Mouse (Mus musculus): ENCODE data around the gene Olfr630. TPM values are rescaled to one million over a fixed set of nuclear protein-coding genes. Genes with fewer than 3 reads are reported as not detected.
"Not testable (repeated sequence)": the region's sequence is repeated elsewhere in the genome, so short reads cannot be mapped to it uniquely, and the experiment has no call there.

The Olfr630 gene
- polyA plus RNA-seq, 1 experiment from 2014 or later: not detected

GRCm38 (mm10) chr7:103762212-103762611, 5.1 kb upstream of the Olfr630 start:
- not testable (repeated sequence) for ATAC-seq (ENCODE audit: insufficient number of reproducible peaks, low FRiP score, low TSS enrichment, low read depth); DNase-seq (ENCODE audit: low spot score)
- 84% methylated on average over 6 of the region's 6 CpGs for WGBS

GRCm38 (mm10) chr7:103744843-103745242, 12.3 kb downstream of the Olfr630 start, which contains the start of gene Olfr629:
Olfr629 (minus strand) TSS chr7:103744943.
- H3K4me2 ChIP-seq (ENCODE audit: low read depth, severe bottlenecking): no peak within 1 kb of the TSS
- WGBS: 86% methylated on average over 2 of the region's 2 CpGs
- H3K27me3 ChIP-seq (ENCODE audit: control insufficient read depth, insufficient read depth, low read length): no peaks in the 10 kb centered on the region
- H3K9ac ChIP-seq (ENCODE audit: low read length): no peak within 1 kb of the TSS
- no peaks in the 10 kb centered on the region for H3K4me1 ChIP-seq (ENCODE audit: control insufficient read depth, insufficient read depth, low read length)
- no peak within 1 kb of the TSS for H3K27ac ChIP-seq (replicated peaks; ENCODE audit: low read depth, low read length)
- H3K9me3 ChIP-seq (ENCODE audit: control insufficient read depth, low read length): no peaks in the 10 kb centered on the region
- no peaks in the 10 kb centered on the region for H3K36me3 ChIP-seq (ENCODE audit: control insufficient read depth, insufficient read depth, low read length)
- DNase-seq (ENCODE audit: low spot score): no peak
- ATAC-seq (ENCODE audit: insufficient number of reproducible peaks, low FRiP score, low TSS enrichment, low read depth): no peak
- H3K4me3 ChIP-seq (ENCODE audit: low read depth, low read length): no peak within 1 kb of the TSS

More at GRCm38 (mm10) chr7:103762212-103762611, 5.1 kb upstream of the Olfr630 start:
- H3K27ac ChIP-seq (replicated peaks; ENCODE audit: low read depth, low read length); H3K4me3 ChIP-seq (ENCODE audit: low read depth, low read length); H3K4me1 ChIP-seq (ENCODE audit: control insufficient read depth, insufficient read depth, low read length); H3K9me3 ChIP-seq (ENCODE audit: control insufficient read depth, low read length); H3K36me3 ChIP-seq (ENCODE audit: control insufficient read depth, insufficient read depth, low read length); H3K27me3 ChIP-seq (ENCODE audit: control insufficient read depth, insufficient read depth, low read length); H3K4me2 ChIP-seq (ENCODE audit: low read depth, severe bottlenecking); H3K9ac ChIP-seq (ENCODE audit: low read length): not testable (repeated sequence)

GRCm38 (mm10) chr7:103730074-103730473, 27.1 kb downstream of the Olfr630 start, which contains the start of gene Olfr628:
Olfr628 (plus strand) TSS chr7:103730374.
- H3K4me3 ChIP-seq (ENCODE audit: low read depth, low read length): no peak within 1 kb of the TSS
- H3K4me1 ChIP-seq (ENCODE audit: control insufficient read depth, insufficient read depth, low read length): no peaks in the 10 kb centered on the region
- H3K36me3 ChIP-seq (ENCODE audit: control insufficient read depth, insufficient read depth, low read length): no peaks in the 10 kb centered on the region
- H3K27me3 ChIP-seq (ENCODE audit: control insufficient read depth, insufficient read depth, low read length): no peaks in the 10 kb centered on the region
- no peak within 1 kb of the TSS for H3K4me2 ChIP-seq (ENCODE audit: low read depth, severe bottlenecking)
- no peak within 1 kb of the TSS for H3K27ac ChIP-seq (replicated peaks; ENCODE audit: low read depth, low read length)
- 100% methylated on average over 1 of the region's 1 CpGs for WGBS
- no peaks in the 10 kb centered on the region for H3K9me3 ChIP-seq (ENCODE audit: control insufficient read depth, low read length)
- ATAC-seq (ENCODE audit: insufficient number of reproducible peaks, low FRiP score, low TSS enrichment, low read depth): no peak
- H3K9ac ChIP-seq (ENCODE audit: low read length): no peak within 1 kb of the TSS
- DNase-seq (ENCODE audit: low spot score): no peak

- H3K4me1 ChIP-seq (ENCODE audit: control insufficient read depth, insufficient read depth, low read length); DNase-seq (ENCODE audit: low spot score); ATAC-seq (ENCODE audit: insufficient number of reproducible peaks, low FRiP score, low TSS enrichment, low read depth); H3K4me2 ChIP-seq (ENCODE audit: low read depth, severe bottlenecking); H3K9me3 ChIP-seq (ENCODE audit: control insufficient read depth, low read length); H3K9ac ChIP-seq (ENCODE audit: low read length); H3K4me3 ChIP-seq (ENCODE audit: low read depth, low read length); H3K36me3 ChIP-seq (ENCODE audit: control insufficient read depth, insufficient read depth, low read length); H3K27ac ChIP-seq (replicated peaks; ENCODE audit: low read depth, low read length); H3K27me3 ChIP-seq (ENCODE audit: control insufficient read depth, insufficient read depth, low read length): not testable (repeated sequence)
- 85% methylated on average over 1 of the region's 1 CpGs for WGBS
Observed at GRCm38 (mm10) chr7:103716398-103716797, 40.7 kb downstream of the Olfr630 start.

GRCm38 (mm10) chr7:103714371-103714770, 42.8 kb downstream of the Olfr630 start, which contains the start of gene Olfr243:
Olfr243 (plus strand) TSS chr7:103714671.
- DNase-seq (ENCODE audit: low spot score): no peak
- H3K27ac ChIP-seq (replicated peaks; ENCODE audit: low read depth, low read length): no peak within 1 kb of the TSS
- H3K4me3 ChIP-seq (ENCODE audit: low read depth, low read length): no peak within 1 kb of the TSS
- H3K9ac ChIP-seq (ENCODE audit: low read length): no peak within 1 kb of the TSS
- H3K4me1 ChIP-seq (ENCODE audit: control insufficient read depth, insufficient read depth, low read length): no peaks in the 10 kb centered on the region
- ATAC-seq (ENCODE audit: insufficient number of reproducible peaks, low FRiP score, low TSS enrichment, low read depth): no peak
- no peak within 1 kb of the TSS for H3K4me2 ChIP-seq (ENCODE audit: low read depth, severe bottlenecking)
- no peaks in the 10 kb centered on the region for H3K36me3 ChIP-seq (ENCODE audit: control insufficient read depth, insufficient read depth, low read length)
- H3K9me3 ChIP-seq (ENCODE audit: control insufficient read depth, low read length): no peaks in the 10 kb centered on the region
- H3K27me3 ChIP-seq (ENCODE audit: control insufficient read depth, insufficient read depth, low read length): no peaks in the 10 kb centered on the region

- no peaks in the 10 kb centered on the region for H3K36me3 ChIP-seq (ENCODE audit: control insufficient read depth, insufficient read depth, low read length)
- ATAC-seq (ENCODE audit: insufficient number of reproducible peaks, low FRiP score, low TSS enrichment, low read depth): no peak
- no peak overlapping the region for H3K4me2 ChIP-seq (ENCODE audit: low read depth, severe bottlenecking)
- no peaks in the 10 kb centered on the region for H3K9me3 ChIP-seq (ENCODE audit: control insufficient read depth, low read length)
- no peak overlapping the region for H3K4me3 ChIP-seq (ENCODE audit: low read depth, low read length)
- H3K9ac ChIP-seq (ENCODE audit: low read length): no peak overlapping the region
- H3K27ac ChIP-seq (replicated peaks; ENCODE audit: low read depth, low read length): no peak overlapping the region
- DNase-seq (ENCODE audit: low spot score): no peak
- WGBS: 50% methylated on average over 2 of the region's 2 CpGs
- H3K4me1 ChIP-seq (ENCODE audit: control insufficient read depth, insufficient read depth, low read length): no peaks in the 10 kb centered on the region
- H3K27me3 ChIP-seq (ENCODE audit: control insufficient read depth, insufficient read depth, low read length): no peaks in the 10 kb centered on the region
Observed at GRCm38 (mm10) chr7:103712024-103712423, 45.1 kb downstream of the Olfr630 start.

Other genes with a start within 250 kb of the Olfr630 start
- gene Olfr610, start 245.2 kb downstream of the Olfr630 start, polyA plus RNA-seq (2014; fragmentation: Nextera tagmentation; extraction: Ambion mirVana): not detected in 2 replicates
- gene Olfr611, start 236.5 kb downstream of the Olfr630 start, polyA plus RNA-seq (2014; fragmentation: Nextera tagmentation; extraction: Ambion mirVana): not detected in 2 replicates
- not detected in 2 replicates for gene Olfr612, start 214.6 kb downstream of the Olfr630 start, polyA plus RNA-seq (2014; fragmentation: Nextera tagmentation; extraction: Ambion mirVana)
- not detected in 2 replicates for gene Olfr613, start 209.3 kb downstream of the Olfr630 start, polyA plus RNA-seq (2014; fragmentation: Nextera tagmentation; extraction: Ambion mirVana)
- gene Olfr615, start 201.3 kb downstream of the Olfr630 start, polyA plus RNA-seq (2014; fragmentation: Nextera tagmentation; extraction: Ambion mirVana): not detected in 2 replicates
- gene Olfr616, start 188.2 kb downstream of the Olfr630 start, polyA plus RNA-seq (2014; fragmentation: Nextera tagmentation; extraction: Ambion mirVana): not detected in 2 replicates
- not detected in 2 replicates for gene Olfr617, start 184.3 kb downstream of the Olfr630 start, polyA plus RNA-seq (2014; fragmentation: Nextera tagmentation; extraction: Ambion mirVana)
- not detected in 2 replicates for gene Olfr618, start 167.2 kb downstream of the Olfr630 start, polyA plus RNA-seq (2014; fragmentation: Nextera tagmentation; extraction: Ambion mirVana)
- gene Olfr619, start 156.8 kb downstream of the Olfr630 start, polyA plus RNA-seq (2014; fragmentation: Nextera tagmentation; extraction: Ambion mirVana): not detected in 2 replicates
- not detected in 2 replicates for gene Olfr620, start 144.8 kb downstream of the Olfr630 start, polyA plus RNA-seq (2014; fragmentation: Nextera tagmentation; extraction: Ambion mirVana)
- gene Olfr622, start 114.6 kb downstream of the Olfr630 start, polyA plus RNA-seq (2014; fragmentation: Nextera tagmentation; extraction: Ambion mirVana): not detected in 2 replicates
- gene Olfr623, start 93.6 kb downstream of the Olfr630 start, polyA plus RNA-seq (2014; fragmentation: Nextera tagmentation; extraction: Ambion mirVana): not detected in 2 replicates
- 0.08 and 0.10 TPM in 2 replicates for gene Olfr624, start 86.1 kb downstream of the Olfr630 start, polyA plus RNA-seq (2014; fragmentation: Nextera tagmentation; extraction: Ambion mirVana)
- gene Olfr625-ps1, start 74.6 kb downstream of the Olfr630 start, polyA plus RNA-seq (2014; fragmentation: Nextera tagmentation; extraction: Ambion mirVana): not detected in 2 replicates
- not detected in 2 replicates for gene Olfr243, start 42.7 kb downstream of the Olfr630 start, polyA plus RNA-seq (2014; fragmentation: Nextera tagmentation; extraction: Ambion mirVana)
- not detected in 2 replicates for gene Olfr628, start 27.0 kb downstream of the Olfr630 start, polyA plus RNA-seq (2014; fragmentation: Nextera tagmentation; extraction: Ambion mirVana)
- gene Olfr629, start 12.4 kb downstream of the Olfr630 start, polyA plus RNA-seq (2014; fragmentation: Nextera tagmentation; extraction: Ambion mirVana): not detected in 2 replicates
- not detected in 2 replicates for gene Olfr69, start 14.3 kb upstream of the Olfr630 start, polyA plus RNA-seq (2014; fragmentation: Nextera tagmentation; extraction: Ambion mirVana)
- not detected in 2 replicates for gene Olfr68, start 22.4 kb upstream of the Olfr630 start, polyA plus RNA-seq (2014; fragmentation: Nextera tagmentation; extraction: Ambion mirVana)
- gene Olfr67, start 34.5 kb upstream of the Olfr630 start, polyA plus RNA-seq (2014; fragmentation: Nextera tagmentation; extraction: Ambion mirVana): not detected in 2 replicates
- 518 and 565 TPM in 2 replicates for gene Hbb-bt, start 56.7 kb upstream of the Olfr630 start, polyA plus RNA-seq (2014; fragmentation: Nextera tagmentation; extraction: Ambion mirVana)
- 156 and 207 TPM in 2 replicates for gene Hbb-bs, start 70.8 kb upstream of the Olfr630 start, polyA plus RNA-seq (2014; fragmentation: Nextera tagmentation; extraction: Ambion mirVana)
- gene Hbb-bh2, start 83.2 kb upstream of the Olfr630 start, polyA plus RNA-seq (2014; fragmentation: Nextera tagmentation; extraction: Ambion mirVana): not detected in 2 replicates
- gene Hbb-bh1, start 85.8 kb upstream of the Olfr630 start, polyA plus RNA-seq (2014; fragmentation: Nextera tagmentation; extraction: Ambion mirVana): 1,749 and 1,831 TPM in 2 replicates
- 7,439 and 7,962 TPM in 2 replicates for gene Hbb-y, start 95.9 kb upstream of the Olfr630 start, polyA plus RNA-seq (2014; fragmentation: Nextera tagmentation; extraction: Ambion mirVana)
- not detected in 2 replicates for gene Olfr66, start 128.9 kb upstream of the Olfr630 start, polyA plus RNA-seq (2014; fragmentation: Nextera tagmentation; extraction: Ambion mirVana)
- not detected in 2 replicates for gene Olfr64, start 137.2 kb upstream of the Olfr630 start, polyA plus RNA-seq (2014; fragmentation: Nextera tagmentation; extraction: Ambion mirVana)
- gene Olfr65, start 146.2 kb upstream of the Olfr630 start, polyA plus RNA-seq (2014; fragmentation: Nextera tagmentation; extraction: Ambion mirVana): not detected in 2 replicates
- gene Olfr631, start 171.5 kb upstream of the Olfr630 start, polyA plus RNA-seq (2014; fragmentation: Nextera tagmentation; extraction: Ambion mirVana): not detected in 2 replicates
- gene Olfr632, start 177.0 kb upstream of the Olfr630 start, polyA plus RNA-seq (2014; fragmentation: Nextera tagmentation; extraction: Ambion mirVana): not detected in 2 replicates
- gene Olfr633, start 187.1 kb upstream of the Olfr630 start, polyA plus RNA-seq (2014; fragmentation: Nextera tagmentation; extraction: Ambion mirVana): not detected in 2 replicates
- not detected in 2 replicates for gene Olfr635, start 213.8 kb upstream of the Olfr630 start, polyA plus RNA-seq (2014; fragmentation: Nextera tagmentation; extraction: Ambion mirVana)
- not detected in 2 replicates for gene Olfr638, start 241.4 kb upstream of the Olfr630 start, polyA plus RNA-seq (2014; fragmentation: Nextera tagmentation; extraction: Ambion mirVana)

Data from limb, embryonic 11.5 days (tissue).